Mouse (Mus musculus) heart, postnatal 14 days (tissue): ENCODE measurements around the gene Olfr1000. TPM values are rescaled to one million over a fixed set of nuclear protein-coding genes. Genes with fewer than 3 reads are reported as not detected.
"Not testable (repeated sequence)": the region's sequence is repeated elsewhere in the genome, so short reads cannot be mapped to it uniquely, and the experiment has no call there.

Experiments used
- DNase-seq, 2 experiments: peaks; one replicate each; pipeline ENCODE4 v3.0.0; 2021 to 2022
- intact Hi-C: fragments of 180-260 bp; cut with DNase I; formaldehyde crosslinking; loops from one replicate; pipeline ENCODE4 v1.15.1; 2025
- long read RNA-seq, 2 experiments: library from polyadenylated mRNA; stranded (forward); transcript quantifications; one replicate each; pipeline ENCODE4 v2.0.0; 2021
- total RNA-seq, 2 experiments: library from RNA; stranded (reverse); gene quantifications; 2 replicates each; pipeline ENCODE4 v1.2.3; 2021

The Olfr1000 gene
- not detected for total RNA-seq
- long read RNA-seq, experiment 1: 0 reads
- long read RNA-seq, experiment 2: 0 reads

GRCm38 (mm10) chr2:85611803-85612202 lies at the start of gene Olfr1000:
TSS of gene Olfr1000 (minus strand) at chr2:85611903.
- intact Hi-C loops: no loop called here
- DNase-seq: no peak

- no peak for DNase-seq
- intact Hi-C loops: no loop called here
These were observed 38.9 kb upstream of the Olfr1000 start, which contains the start of gene Olfr1002 for GRCm38 (mm10) chr2:85650604-85651003. TSS of gene Olfr1002 (minus strand) at chr2:85650704.

- intact Hi-C loops, DNase-seq: not testable (repeated sequence)
These were observed 23.1 kb downstream of the Olfr1000 start, which contains the start of gene Olfr998 for GRCm38 (mm10) chr2:85588648-85589047. TSS of gene Olfr998 (plus strand) at chr2:85588948.

GRCm38 (mm10) chr2:85578915-85579314 lies 32.8 kb downstream of the Olfr1000 start, which contains the start of gene Olfr996:
TSS of gene Olfr996 (plus strand) at chr2:85579215.
- DNase-seq: no peak
- intact Hi-C loops: no loop called here

- peak; percentile 7 to 39 for DNase-seq
- intact Hi-C loops: loop anchor here (1.0 to 2.0 kb wide), 3 partner anchors 314 to 538 kb away; no protein-coding TSS in a partner anchor
These were observed 50.5 kb downstream of the Olfr1000 start for GRCm38 (mm10) chr2:85561187-85561586.

GRCm38 (mm10) chr2:85560226-85560625 lies 51.5 kb downstream of the Olfr1000 start:
- intact Hi-C loops: loop anchor here (2.0 kb wide), 2 partner anchors 313 to 537 kb away; no protein-coding TSS in a partner anchor
- DNase-seq: no peak

Other genes starting within 250 kb of the Olfr1000 start
- not detected for gene Olfr988, start 248.7 kb downstream of the Olfr1000 start, total RNA-seq
- not detected for gene Olfr992, start 202.4 kb downstream of the Olfr1000 start, total RNA-seq
- gene Olfr993, start 197.0 kb downstream of the Olfr1000 start, total RNA-seq: not detected
- not detected for gene Olfr994, start 175.5 kb downstream of the Olfr1000 start, total RNA-seq
- gene Olfr995, start 168.3 kb downstream of the Olfr1000 start, total RNA-seq: not detected
- gene 4833423E24Rik, start 92.9 kb downstream of the Olfr1000 start, total RNA-seq: not detected
- gene Olfr996, start 32.7 kb downstream of the Olfr1000 start, total RNA-seq: not detected
- gene Olfr998, start 23.0 kb downstream of the Olfr1000 start, total RNA-seq: not detected
- not detected for gene Olfr1002, start 38.8 kb upstream of the Olfr1000 start, total RNA-seq
- not detected for gene Olfr154, start 52.6 kb upstream of the Olfr1000 start, total RNA-seq
- not detected for gene Olfr1006, start 66.9 kb upstream of the Olfr1000 start, total RNA-seq
- gene Olfr1008, start 77.5 kb upstream of the Olfr1000 start, total RNA-seq: not detected
- gene Olfr1009, start 103.5 kb upstream of the Olfr1000 start, total RNA-seq: not detected
- not detected for gene Olfr1012, start 150.9 kb upstream of the Olfr1000 start, total RNA-seq
- not detected for gene Olfr1013, start 155.2 kb upstream of the Olfr1000 start, total RNA-seq
- not detected for gene Olfr1014, start 160.8 kb upstream of the Olfr1000 start, total RNA-seq
- not detected for gene Olfr1015, start 170.1 kb upstream of the Olfr1000 start, total RNA-seq
- not detected for gene Olfr1016, start 190.6 kb upstream of the Olfr1000 start, total RNA-seq
- not detected for gene Olfr1018, start 206.6 kb upstream of the Olfr1000 start, total RNA-seq
- gene Olfr1019, start 233.6 kb upstream of the Olfr1000 start, total RNA-seq: not detected
- gene Olfr1020, start 235.1 kb upstream of the Olfr1000 start, total RNA-seq: not detected